Mouse (Mus musculus): ENCODE measurements around the gene Bach2. TPM values are rescaled to one million over a fixed set of nuclear protein-coding genes. Genes with fewer than 3 reads are reported as not detected.
A peak's percentile ranks its signal among the peaks of the same experiment; 100 is the strongest.

The Bach2 gene
- polyA plus RNA-seq, 1 experiment, result 0.11 TPM

DNA sequence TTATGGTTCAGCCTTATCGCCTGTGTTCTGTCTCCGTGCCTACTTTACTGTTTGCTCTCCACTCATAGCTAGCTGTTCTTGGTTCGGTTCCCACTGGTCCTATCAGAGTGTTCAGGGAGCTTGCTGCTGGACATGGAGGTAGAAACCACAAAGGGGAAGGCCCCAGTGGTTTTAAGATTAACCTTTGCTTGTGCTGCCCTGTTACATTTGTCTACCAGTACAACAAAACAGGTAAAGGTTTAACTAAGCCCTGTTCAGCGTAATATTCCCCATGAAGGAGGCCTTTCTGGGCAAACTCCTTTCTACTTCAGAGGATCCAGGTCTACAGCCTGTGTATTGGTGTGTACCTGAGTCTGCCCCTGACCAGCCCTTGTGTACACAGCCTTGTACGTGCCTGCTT lies 164.9 kb downstream of the Bach2 start:
- Histone ChIP-seq H3K79me2 (ENCODE audit: control insufficient read depth, insufficient read depth) (no peaks in the 10 kb centered on the region), H3K4me3 (ENCODE audit: insufficient read depth, poor library complexity, severe bottlenecking) (no peak overlapping the region), H3ac (ENCODE audit: control insufficient read depth, insufficient read length, low read depth) (no peak overlapping the region), H3K79me3 (ENCODE audit: low read depth) (no peaks in the 10 kb centered on the region), H3K27me3 (ENCODE audit: control insufficient read depth, insufficient read depth, insufficient read length) (no peaks in the 10 kb centered on the region), H3K36me3 (ENCODE audit: control insufficient read depth, insufficient read depth) (no peaks in the 10 kb centered on the region)
- TF ChIP-seq CEBPB (IDR thresholded peaks at IDR 0.05; ENCODE audit: low read depth) (no peak), MAX (IDR thresholded peaks at IDR 0.05) (no peak), FOSL1 (IDR thresholded peaks at IDR 0.05; ENCODE audit: insufficient read depth, low read length, poor library complexity, severe bottlenecking) (no peak), MYOD1 (IDR thresholded peaks at IDR 0.05; ENCODE audit: control insufficient read depth, insufficient read length, low read depth) (no peak), USF1 (IDR thresholded peaks at IDR 0.05; ENCODE audit: low read depth) (no peak), CTCF (IDR thresholded peaks at IDR 0.05; ENCODE audit: control insufficient read depth, insufficient read depth, insufficient read length) (no peak), MYOG (IDR thresholded peaks at IDR 0.05; ENCODE audit: control insufficient read depth, extremely low read depth, insufficient read length) (no peak)

DNA sequence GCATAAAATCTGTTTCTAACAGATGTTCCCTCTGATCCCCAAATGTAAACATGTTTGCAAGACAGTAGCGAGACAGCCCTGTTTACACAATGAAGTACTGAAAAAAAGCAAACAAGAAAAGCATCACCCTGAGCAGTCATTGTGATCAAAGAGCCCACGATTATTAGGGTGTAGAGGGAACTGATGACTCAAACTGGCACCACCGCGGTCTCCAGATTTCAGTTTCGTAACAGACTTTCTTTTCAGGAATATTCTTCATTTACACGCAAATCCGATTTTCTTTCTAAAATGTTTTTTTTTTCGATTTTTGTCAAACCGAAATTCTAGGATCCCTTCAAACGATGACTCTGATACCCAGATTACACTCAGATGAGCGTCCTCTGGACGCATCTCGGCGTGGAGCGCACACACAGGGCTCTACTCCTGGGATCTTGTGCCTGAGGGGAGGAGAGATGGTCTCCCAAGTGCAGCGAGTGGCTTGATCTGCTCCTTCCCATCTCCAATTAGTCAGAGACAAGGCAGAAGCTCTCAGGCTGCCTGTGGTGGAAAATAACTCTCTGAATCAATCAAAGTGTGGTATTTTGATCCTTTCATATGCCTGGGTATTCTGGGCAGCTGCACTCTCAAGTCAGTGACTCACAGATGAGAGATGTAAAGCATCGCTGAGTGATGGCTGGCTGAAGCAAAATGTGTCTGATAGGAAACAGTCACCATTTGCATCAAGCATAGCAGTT lies 166.7 kb downstream of the Bach2 start:
- peak overlapping the region; percentile 59 for H3ac ChIP-seq (ENCODE audit: control insufficient read depth, insufficient read length, low read depth)
- H3K79me3 ChIP-seq (ENCODE audit: low read depth), result no peaks in the 10 kb centered on the region
- H3K4me3 ChIP-seq (ENCODE audit: insufficient read depth, poor library complexity, severe bottlenecking), result peak overlapping the region; percentile 16
- no peaks in the 10 kb centered on the region for H3K36me3 ChIP-seq (ENCODE audit: control insufficient read depth, insufficient read depth)
- no peak for TF ChIP-seq MYOG (IDR thresholded peaks at IDR 0.05; ENCODE audit: control insufficient read depth, extremely low read depth, insufficient read length)
- peak; percentile 85 for TF ChIP-seq FOSL1 (IDR thresholded peaks at IDR 0.05; ENCODE audit: insufficient read depth, low read length, poor library complexity, severe bottlenecking)
- TF ChIP-seq USF1 (IDR thresholded peaks at IDR 0.05; ENCODE audit: low read depth), result no peak
- TF ChIP-seq MYOD1 (IDR thresholded peaks at IDR 0.05; ENCODE audit: control insufficient read depth, insufficient read length, low read depth), result peak; percentile 94
- no peak for TF ChIP-seq CTCF (IDR thresholded peaks at IDR 0.05; ENCODE audit: control insufficient read depth, insufficient read depth, insufficient read length)
- TF ChIP-seq CEBPB (IDR thresholded peaks at IDR 0.05; ENCODE audit: low read depth), result peak; percentile 34
- TF ChIP-seq MAX (IDR thresholded peaks at IDR 0.05), result peak; percentile 16
- no peaks in the 10 kb centered on the region for H3K79me2 ChIP-seq (ENCODE audit: control insufficient read depth, insufficient read depth)
- no peaks in the 10 kb centered on the region for H3K27me3 ChIP-seq (ENCODE audit: control insufficient read depth, insufficient read depth, insufficient read length)

DNA sequence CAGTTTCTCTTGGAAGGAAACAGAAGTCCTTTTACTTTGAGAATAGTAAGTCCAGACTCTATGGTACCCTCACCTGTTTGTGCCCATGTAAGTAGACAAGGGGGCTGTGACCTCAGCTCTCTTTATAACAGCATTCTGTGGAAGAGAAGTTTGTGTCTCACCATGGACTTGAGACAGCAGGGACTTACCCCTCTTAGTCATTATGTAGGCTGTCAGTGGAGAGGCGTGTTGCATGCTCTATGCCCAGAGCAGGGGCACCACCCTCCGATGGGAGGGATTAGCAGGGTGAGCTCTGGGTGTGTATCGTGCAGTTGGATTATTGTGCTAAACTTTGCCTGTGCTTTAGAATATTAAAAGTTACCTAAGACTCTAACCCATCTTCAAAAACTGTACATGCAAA lies 167.4 kb downstream of the Bach2 start:
- no peaks in the 10 kb centered on the region for H3K79me3 ChIP-seq (ENCODE audit: low read depth)

DNA sequence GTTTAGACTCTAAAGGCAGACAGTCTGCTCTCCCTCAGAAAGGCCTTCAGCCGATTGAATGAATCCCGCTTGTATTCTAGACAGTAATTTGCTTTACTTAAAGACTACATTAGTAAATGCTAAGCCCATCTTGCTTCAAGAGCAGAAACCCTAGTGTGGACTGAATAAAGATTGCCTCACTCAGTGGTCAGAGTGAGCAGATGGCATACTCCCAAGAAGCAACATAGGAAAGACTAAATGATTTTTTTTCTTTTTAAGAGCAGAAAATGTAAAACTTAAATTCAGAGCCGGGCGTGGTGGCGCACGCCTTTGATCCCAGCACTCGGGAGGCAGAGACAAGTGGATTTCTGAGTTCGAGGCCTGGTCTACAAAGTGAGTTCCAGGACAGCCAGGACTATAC lies 169.9 kb downstream of the Bach2 start:
- H3K27me3 ChIP-seq (ENCODE audit: control insufficient read depth, insufficient read depth, insufficient read length), result no peaks in the 10 kb centered on the region
- H3K79me3 ChIP-seq (ENCODE audit: low read depth), result no peaks in the 10 kb centered on the region
- no peak overlapping the region for H3K4me3 ChIP-seq (ENCODE audit: insufficient read depth, poor library complexity, severe bottlenecking)
- no peaks in the 10 kb centered on the region for H3K36me3 ChIP-seq (ENCODE audit: control insufficient read depth, insufficient read depth)
- TF ChIP-seq USF1 (IDR thresholded peaks at IDR 0.05; ENCODE audit: low read depth) (no peak), CEBPB (IDR thresholded peaks at IDR 0.05; ENCODE audit: low read depth) (peak; percentile 35)
- no peak overlapping the region for H3ac ChIP-seq (ENCODE audit: control insufficient read depth, insufficient read length, low read depth)
- no peaks in the 10 kb centered on the region for H3K79me2 ChIP-seq (ENCODE audit: control insufficient read depth, insufficient read depth)

More for the DNA sequence above, 167.4 kb downstream of the Bach2 start:
- no peak for TF ChIP-seq CEBPB (IDR thresholded peaks at IDR 0.05; ENCODE audit: low read depth)
- TF ChIP-seq MYOD1 (IDR thresholded peaks at IDR 0.05; ENCODE audit: control insufficient read depth, insufficient read length, low read depth), result no peak
- TF ChIP-seq USF1 (IDR thresholded peaks at IDR 0.05; ENCODE audit: low read depth), result no peak
- TF ChIP-seq CTCF (IDR thresholded peaks at IDR 0.05; ENCODE audit: control insufficient read depth, insufficient read depth, insufficient read length), result no peak
- no peak for TF ChIP-seq MAX (IDR thresholded peaks at IDR 0.05)
- TF ChIP-seq MYOG (IDR thresholded peaks at IDR 0.05; ENCODE audit: control insufficient read depth, extremely low read depth, insufficient read length), result no peak
- no peak for TF ChIP-seq FOSL1 (IDR thresholded peaks at IDR 0.05; ENCODE audit: insufficient read depth, low read length, poor library complexity, severe bottlenecking)
- Histone ChIP-seq H3K27me3 (ENCODE audit: control insufficient read depth, insufficient read depth, insufficient read length) (no peaks in the 10 kb centered on the region), H3K79me2 (ENCODE audit: control insufficient read depth, insufficient read depth) (no peaks in the 10 kb centered on the region), H3ac (ENCODE audit: control insufficient read depth, insufficient read length, low read depth) (no peak overlapping the region), H3K4me3 (ENCODE audit: insufficient read depth, poor library complexity, severe bottlenecking) (no peak overlapping the region), H3K36me3 (ENCODE audit: control insufficient read depth, insufficient read depth) (no peaks in the 10 kb centered on the region)

DNA sequence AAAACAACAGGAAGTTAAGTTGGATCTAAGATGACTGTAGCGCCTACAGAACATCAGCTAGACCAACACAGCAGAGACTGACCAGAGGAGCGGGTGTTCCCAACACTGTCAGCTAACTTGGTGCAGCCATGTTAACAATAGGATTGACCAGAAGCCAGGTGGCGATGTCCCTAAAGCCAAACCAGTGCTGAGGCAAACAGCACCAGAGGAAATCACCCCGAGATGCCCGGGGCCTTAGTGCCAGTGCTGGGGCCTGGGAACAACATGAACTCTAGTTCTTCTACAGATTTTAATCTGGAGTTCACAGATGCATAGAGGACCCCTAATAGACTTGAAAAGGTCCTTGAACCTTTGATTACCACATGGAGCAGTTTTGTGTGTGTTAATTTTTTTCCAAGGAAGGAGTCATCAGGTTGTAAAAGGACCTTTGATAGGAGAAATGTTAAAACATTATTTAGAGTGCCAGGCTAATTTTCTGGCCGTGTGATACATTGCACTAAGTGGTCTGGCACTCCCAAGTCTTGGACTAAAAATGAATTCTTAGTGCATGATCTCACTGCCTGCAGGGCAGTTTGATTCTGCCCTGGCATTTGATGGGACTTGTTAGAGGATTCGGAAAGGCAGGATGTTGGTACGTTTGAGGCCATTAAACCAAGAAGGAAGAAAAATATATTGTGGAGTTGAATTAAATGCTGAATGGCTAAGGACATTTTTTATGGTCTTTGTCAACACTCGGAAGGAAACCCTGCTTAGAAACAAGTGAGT lies 170.7 kb downstream of the Bach2 start:
- Histone ChIP-seq H3K4me3 (ENCODE audit: insufficient read depth, poor library complexity, severe bottlenecking) (no peak overlapping the region), H3K36me3 (ENCODE audit: control insufficient read depth, insufficient read depth) (no peaks in the 10 kb centered on the region), H3ac (ENCODE audit: control insufficient read depth, insufficient read length, low read depth) (no peak overlapping the region), H3K79me2 (ENCODE audit: control insufficient read depth, insufficient read depth) (no peaks in the 10 kb centered on the region), H3K27me3 (ENCODE audit: control insufficient read depth, insufficient read depth, insufficient read length) (no peaks in the 10 kb centered on the region), H3K79me3 (ENCODE audit: low read depth) (no peaks in the 10 kb centered on the region)
- TF ChIP-seq CTCF (IDR thresholded peaks at IDR 0.05; ENCODE audit: control insufficient read depth, insufficient read depth, insufficient read length), result peak; percentile 13
- no peak for TF ChIP-seq USF1 (IDR thresholded peaks at IDR 0.05; ENCODE audit: low read depth)
- TF ChIP-seq MYOD1 (IDR thresholded peaks at IDR 0.05; ENCODE audit: control insufficient read depth, insufficient read length, low read depth), result no peak

Data from C2C12 (cell line).